Mouse (Mus musculus) adrenal gland, adult (tissue): ENCODE data around the gene Hjurp.
A peak's percentile ranks its signal among the peaks of the same experiment; 100 is the strongest.

ENCODE experiments used
- DNase-seq, 2 experiments: peaks; one replicate each; pipeline ENCODE4 v3.0.0; 2022 to 2023; ENCODE audit warnings: low spot score in 1 of 2; ENCODE audit not compliant: inconsistent age in 2 of 2

Gene Hjurp

GRCm38 (mm10) chr1:88298686-88299528, 21.5 kb upstream of the Hjurp start:
- DNase-seq: peak in 1 of 2 experiments; percentile 20

- peak in 1 of 2 experiments; percentile 27 for DNase-seq
Observed at GRCm38 (mm10) chr1:88297480-88298258, 20.2 kb upstream of the Hjurp start.

- DNase-seq: peak in 1 of 2 experiments; percentile 34
Observed at GRCm38 (mm10) chr1:88296171-88296920, 18.9 kb upstream of the Hjurp start.

- no peak for DNase-seq
Observed at GRCm38 (mm10) chr1:88294650-88295049, 17.2 kb upstream of the Hjurp start.

GRCm38 (mm10) chr1:88292057-88292456, 14.6 kb upstream of the Hjurp start:
- peak in 1 of 2 experiments; percentile 20 for DNase-seq

GRCm38 (mm10) chr1:88291409-88292005, 14.1 kb upstream of the Hjurp start:
- DNase-seq: peak in 1 of 2 experiments; percentile 32

GRCm38 (mm10) chr1:88290511-88290910, 13.1 kb upstream of the Hjurp start:
- DNase-seq: peak in 1 of 2 experiments; percentile 26

- DNase-seq: peak; percentile 64 to 90
Observed at GRCm38 (mm10) chr1:88289917-88290316, 12.5 kb upstream of the Hjurp start.

GRCm38 (mm10) chr1:88289152-88289551, 11.7 kb upstream of the Hjurp start:
- DNase-seq: no peak

GRCm38 (mm10) chr1:88288789-88289127, 11.3 kb upstream of the Hjurp start:
- DNase-seq: no peak

GRCm38 (mm10) chr1:88288056-88288788, 10.8 kb upstream of the Hjurp start:
- peak in 1 of 2 experiments; percentile 45 for DNase-seq

GRCm38 (mm10) chr1:88287697-88287980, 10.2 kb upstream of the Hjurp start:
- DNase-seq: peak; percentile 64 to 93

GRCm38 (mm10) chr1:88286887-88287696, 9.7 kb upstream of the Hjurp start:
- DNase-seq: no peak

- DNase-seq: no peak
Observed at GRCm38 (mm10) chr1:88286136-88286845, 8.9 kb upstream of the Hjurp start.

GRCm38 (mm10) chr1:88285652-88286051, 8.2 kb upstream of the Hjurp start:
- DNase-seq: no peak

- peak in 1 of 2 experiments; percentile 83 for DNase-seq
Observed at GRCm38 (mm10) chr1:88284946-88285320, 7.5 kb upstream of the Hjurp start.

GRCm38 (mm10) chr1:88284228-88284945, 7.0 kb upstream of the Hjurp start:
- DNase-seq: peak in 1 of 2 experiments; percentile 34
